Mouse (Mus musculus) intestine, embryonic 14.5 days (tissue): Measurements from ENCODE around the gene Gm49673. TPM values are rescaled to one million over a fixed set of nuclear protein-coding genes. Genes with fewer than 3 reads are reported as not detected.
"Not testable (repeated sequence)": the region's sequence is repeated elsewhere in the genome, so short reads cannot be mapped to it uniquely, and the experiment has no call there.

Source experiments
- ATAC-seq: fragments of 200-750 bp; cut with Nextera tagmentation; replicated peaks from 2 replicates; pipeline ENCODE4 v1.8.0; 2017; ENCODE audit warnings: low read depth, moderate number of reproducible peaks, moderate TSS enrichment, moderate library complexity; ENCODE audit not compliant: low FRiP score, low TSS enrichment
- DNase-seq: peaks from one replicate; pipeline ENCODE4 v3.0.0-alpha.2; 2018; ENCODE audit warnings: low spot score
- H3K27ac ChIP-seq: fragments of 300-500 bp; sonication (generic); 2 replicates; pipeline ENCODE4 v1.5.1; 2014; ENCODE audit warnings: low read depth, mild to moderate bottlenecking, control low read depth
- H3K27me3 ChIP-seq: fragments of 300-500 bp; sonication (generic); replicated peaks from 2 replicates; pipeline ENCODE4 v1.6.1; 2014; ENCODE audit warnings: low read length, control low read depth; ENCODE audit not compliant: control insufficient read depth, insufficient read depth
- H3K36me3 ChIP-seq: fragments of 300-500 bp; sonication (generic); 2 replicates; pipeline ENCODE4 v1.6.1; 2014; ENCODE audit warnings: low read length, control low read depth; ENCODE audit not compliant: control insufficient read depth, insufficient read depth
- H3K4me1 ChIP-seq: fragments of 300-500 bp; sonication (generic); replicated peaks from 2 replicates; pipeline ENCODE4 v1.6.1; 2014; ENCODE audit warnings: low read length, control low read depth, mixed read lengths; ENCODE audit not compliant: control insufficient read depth, insufficient read depth
- H3K4me2 ChIP-seq: fragments of 300-500 bp; sonication (generic); 2 replicates; pipeline ENCODE4 v1.6.1; 2014; ENCODE audit warnings: low read length
- H3K4me3 ChIP-seq: fragments of 300-500 bp; sonication (generic); 2 replicates; pipeline ENCODE4 v1.5.1; 2014; ENCODE audit warnings: low read depth, low read length, control low read depth, mixed read lengths
- H3K9ac ChIP-seq: fragments of 300-500 bp; sonication (generic); 2 replicates; pipeline ENCODE4 v1.6.1; 2014; ENCODE audit warnings: mild to moderate bottlenecking, low read length
- H3K9me3 ChIP-seq: fragments of 300-500 bp; sonication (generic); 2 replicates; pipeline ENCODE4 v1.6.1; 2016; ENCODE audit warnings: low read length, control low read depth; ENCODE audit not compliant: control insufficient read depth
- WGBS: fragments of 180-500 bp; shearing (Covaris S2); extraction: QIAGEN DNeasy Blood & Tissue Kit; methylation state at CpG from one replicate; pipeline ENCODE4 v1.1.7; 2014; 5-methylcytosine and 5-hydroxymethylcytosine counted together
- polyA plus RNA-seq: library from polyadenylated mRNA; unstranded; fragments of >200 nt; fragmentation: Nextera tagmentation; extraction: Ambion mirVana; gene quantifications from 2 replicates; pipeline ENCODE4 v1.2.1, GENCODE M21; 2014

Gene Gm49673
- polyA plus RNA-seq, 1 experiment from 2014 or later = 0.28 TPM

- DNase-seq, H3K36me3 ChIP-seq, H3K27ac ChIP-seq, H3K4me1 ChIP-seq, ATAC-seq, H3K27me3 ChIP-seq, H3K9me3 ChIP-seq: not testable (repeated sequence)
- 12% methylated on average over 4 of the region's 5 CpGs for WGBS
- Histone ChIP-seq H3K4me3 (peak overlapping the region; percentile 47), H3K9ac (peak overlapping the region; percentile 44), H3K4me2 (peak overlapping the region; percentile 45)
These were observed 657 bp downstream of the Gm49673 start for GRCm38 (mm10) chr17:8146931-8147330.

- not testable (repeated sequence) for H3K9ac ChIP-seq, H3K9me3 ChIP-seq, H3K36me3 ChIP-seq, H3K27ac ChIP-seq, H3K4me1 ChIP-seq, DNase-seq, H3K27me3 ChIP-seq, H3K4me2 ChIP-seq, H3K4me3 ChIP-seq, ATAC-seq
- 49% methylated on average over 12 of the region's 14 CpGs for WGBS
These were observed 3.5 kb downstream of the Gm49673 start for GRCm38 (mm10) chr17:8143802-8144673.

- WGBS = 91% methylated on average over 3 of the region's 3 CpGs
- H3K4me1 ChIP-seq, H3K9me3 ChIP-seq, H3K27me3 ChIP-seq, ATAC-seq, H3K9ac ChIP-seq, H3K27ac ChIP-seq, H3K4me3 ChIP-seq, H3K4me2 ChIP-seq, H3K36me3 ChIP-seq, DNase-seq: not testable (repeated sequence)
These were observed 7.4 kb downstream of the Gm49673 start for GRCm38 (mm10) chr17:8140210-8140609.

- not testable (repeated sequence) for H3K27me3 ChIP-seq, H3K4me2 ChIP-seq, H3K9ac ChIP-seq, H3K9me3 ChIP-seq, H3K4me3 ChIP-seq, ATAC-seq, H3K27ac ChIP-seq, DNase-seq, H3K4me1 ChIP-seq, H3K36me3 ChIP-seq
- WGBS = 95% methylated on average over 5 of the region's 5 CpGs
These were observed 9.5 kb downstream of the Gm49673 start for GRCm38 (mm10) chr17:8138116-8138515.

GRCm38 (mm10) chr17:8130849-8131248 is 16.7 kb downstream of the Gm49673 start:
- H3K4me1 ChIP-seq, H3K27me3 ChIP-seq, H3K36me3 ChIP-seq, ATAC-seq, H3K4me2 ChIP-seq, DNase-seq, H3K9ac ChIP-seq, H3K9me3 ChIP-seq, H3K27ac ChIP-seq, H3K4me3 ChIP-seq: not testable (repeated sequence)
- no CpG with 5 or more reads among the region's 6 CpGs for WGBS

GRCm38 (mm10) chr17:8129578-8129977 is 18.0 kb downstream of the Gm49673 start:
- not testable (repeated sequence) for H3K4me3 ChIP-seq, ATAC-seq, H3K36me3 ChIP-seq, H3K27me3 ChIP-seq, H3K9ac ChIP-seq, DNase-seq, H3K4me2 ChIP-seq, H3K27ac ChIP-seq, H3K9me3 ChIP-seq, H3K4me1 ChIP-seq
- 75% methylated on average over 9 of the region's 9 CpGs for WGBS

- H3K9me3 ChIP-seq, H3K9ac ChIP-seq, H3K36me3 ChIP-seq, H3K27ac ChIP-seq, H3K4me3 ChIP-seq, H3K4me1 ChIP-seq, ATAC-seq, H3K27me3 ChIP-seq, H3K4me2 ChIP-seq, DNase-seq: not testable (repeated sequence)
- no CpG with 5 or more reads among the region's 7 CpGs for WGBS
These were observed 19.1 kb downstream of the Gm49673 start for GRCm38 (mm10) chr17:8128326-8128993.

GRCm38 (mm10) chr17:8124586-8124985 is 23.0 kb downstream of the Gm49673 start:
- H3K27me3 ChIP-seq, H3K4me1 ChIP-seq, H3K27ac ChIP-seq, DNase-seq, H3K9ac ChIP-seq, ATAC-seq, H3K36me3 ChIP-seq, H3K9me3 ChIP-seq, H3K4me2 ChIP-seq, H3K4me3 ChIP-seq: not testable (repeated sequence)
- no CpG with 5 or more reads among the region's 6 CpGs for WGBS
